Mouse (Mus musculus) cerebellum, adult 9-10 months (tissue): ENCODE data around the gene 1810055G02Rik.
A peak's percentile ranks its signal among the peaks of the same experiment; 100 is the strongest.

Experiments used
- DNase-seq: peaks from one replicate; pipeline ENCODE4 v3.0.0; 2022

1810055G02Rik gene

GRCm38 (mm10) chr19:3743851-3744512, 35.9 kb downstream of the 1810055G02Rik start:
- DNase-seq, result peak; percentile 87

DNA sequence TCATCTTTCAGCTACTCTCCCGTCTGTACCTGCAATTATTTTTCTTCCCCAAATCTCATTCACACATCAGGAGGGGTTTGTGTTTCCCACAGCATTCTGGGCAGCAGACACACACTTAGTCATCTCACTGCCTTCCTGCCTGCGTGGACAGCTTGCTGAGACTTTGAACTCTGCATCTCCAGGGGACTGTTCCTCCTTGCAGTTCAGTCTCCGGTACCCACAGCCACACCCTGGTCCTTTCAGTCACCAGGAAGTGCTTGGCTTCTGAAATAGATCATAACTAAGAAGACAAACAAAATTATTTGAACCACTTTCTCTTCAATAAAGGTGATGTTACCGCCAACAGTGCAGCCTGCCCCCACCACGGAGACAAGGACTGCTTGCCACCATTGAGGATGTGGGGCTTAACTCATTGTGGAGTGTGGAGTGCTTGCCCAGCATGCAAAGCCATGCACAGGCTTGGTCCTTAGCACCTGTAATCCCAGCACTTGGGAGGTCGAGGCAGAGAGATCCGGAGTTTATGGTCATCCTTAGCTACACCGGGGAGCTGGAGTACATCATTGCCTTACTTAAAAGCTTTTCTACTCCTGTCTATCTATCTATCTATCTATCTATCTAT, 44.6 kb downstream of the 1810055G02Rik start:
- DNase-seq, result no peak

GRCm38 (mm10) chr19:3753240-3753633, 45.1 kb downstream of the 1810055G02Rik start:
- no peak for DNase-seq

DNA sequence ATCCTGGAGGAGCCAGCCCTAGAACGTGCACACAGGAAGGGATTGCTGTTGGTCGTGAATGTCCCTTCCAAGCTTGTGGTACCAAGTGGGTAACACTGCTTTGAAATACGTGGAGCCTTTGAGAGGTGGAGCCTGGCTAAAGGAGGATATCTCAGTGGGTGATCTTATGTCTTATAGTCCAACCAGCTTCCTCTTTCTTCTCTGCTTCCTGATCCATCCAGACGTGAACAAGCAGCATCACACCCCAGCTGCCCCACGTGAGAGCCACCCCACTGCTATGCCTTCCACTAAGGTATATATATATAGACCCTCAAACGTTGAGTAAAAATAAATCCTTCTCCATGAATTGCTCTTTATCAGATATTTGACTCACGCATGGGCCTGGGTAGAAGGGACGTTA, 45.6 kb downstream of the 1810055G02Rik start:
- no peak for DNase-seq

DNA sequence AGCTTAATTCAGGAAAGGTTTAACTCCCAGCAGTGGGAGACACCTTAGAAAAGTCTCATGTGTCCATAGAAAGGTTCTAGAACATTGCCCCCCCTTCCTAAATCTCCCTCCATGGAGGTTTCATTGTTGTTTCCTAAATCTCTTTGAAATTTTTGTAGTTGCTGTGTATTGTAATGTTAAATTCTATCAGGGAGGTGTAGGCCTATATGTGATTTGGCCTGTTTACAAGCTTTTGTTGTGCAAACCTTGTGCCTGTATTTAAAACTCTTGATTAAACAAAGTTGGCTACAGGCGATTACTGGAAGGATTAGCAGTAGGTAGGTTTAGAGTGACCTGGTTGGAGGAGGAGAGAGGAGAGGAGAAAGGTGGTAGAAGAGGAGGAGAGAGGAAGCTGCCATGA, 49.8 kb downstream of the 1810055G02Rik start:
- DNase-seq, result no peak

GRCm38 (mm10) chr19:3765221-3765820, 57.2 kb downstream of the 1810055G02Rik start:
- DNase-seq, result peak; percentile 72

DNA sequence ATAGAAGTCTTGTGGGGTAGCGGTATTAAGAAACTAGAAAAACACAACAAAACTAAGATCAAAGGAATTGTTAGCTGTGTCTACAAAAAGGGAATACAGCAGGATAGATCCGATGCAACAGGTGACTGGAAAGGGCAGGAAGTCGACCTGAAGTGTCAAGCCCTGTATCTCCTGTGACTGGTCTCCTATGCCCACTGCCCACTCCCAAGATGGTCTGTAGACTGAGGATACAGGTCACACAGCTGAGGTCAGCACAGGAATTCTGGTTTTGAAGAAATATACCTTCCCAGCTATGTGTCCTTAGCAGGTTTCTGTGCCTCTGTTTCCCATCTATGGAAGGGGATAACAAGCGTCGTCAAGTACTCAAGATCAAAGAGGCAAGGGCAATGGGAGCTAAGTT, 58.3 kb downstream of the 1810055G02Rik start:
- DNase-seq, result peak; percentile 57

- peak; percentile 78 for DNase-seq
These were observed 59.2 kb downstream of the 1810055G02Rik start, which contains the start of gene Kmt5b for GRCm38 (mm10) chr19:3767276-3767780. Kmt5b (plus strand) TSS chr19:3767421.
